26 mouse cellular contexts compared by ENCODE assay signal in the genomic region with DNA sequence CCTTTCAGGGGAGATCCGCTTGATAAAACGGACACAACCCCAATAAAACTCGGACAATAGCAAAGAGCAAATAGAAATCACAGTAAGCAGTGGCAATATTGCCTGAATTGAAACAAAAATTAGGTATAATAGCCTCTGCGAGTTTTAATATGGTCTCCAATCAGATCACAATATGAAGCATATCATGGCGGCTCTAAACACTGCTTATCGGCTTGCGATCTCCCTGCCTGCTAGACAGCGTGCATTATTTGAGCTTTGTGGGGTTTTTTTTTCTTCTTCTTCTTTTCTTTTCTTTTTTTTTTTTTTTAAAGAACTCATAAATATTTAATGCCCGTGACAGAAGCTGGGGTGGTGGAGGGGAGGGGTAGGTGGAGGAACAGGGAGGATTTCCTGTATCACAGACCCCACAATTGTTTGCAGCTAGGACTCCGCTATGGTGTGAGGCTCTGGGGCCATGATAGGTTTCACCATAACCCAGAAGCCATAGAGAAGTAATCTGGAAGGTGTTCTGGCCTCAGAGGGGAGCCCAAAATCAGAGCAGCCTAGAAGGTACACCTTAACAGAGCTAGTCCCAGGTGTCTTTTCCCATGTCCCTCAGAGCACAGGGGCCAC.
DNase-seq lines count a peak whose midpoint lies in the region; ATAC-seq and TF ChIP-seq lines count a peak whose summit lies in the region.
"Had no signal": no experiment of that assay in that cellular context is flagged by ENCODE, and none has a peak within 500 bp of the region (broad histone marks: within the 10 kb centered on the region; RNA-seq: fewer than 3 reads in every experiment).

No protein-coding gene starts in this region.

- H3K9me3 ChIP-seq in forebrain, embryonic 14.5 days (replicated peaks; ENCODE audit: control insufficient read depth, low read length) = no peaks in the 10 kb centered on the region
- no peaks in the 10 kb centered on the region for H3K9me3 ChIP-seq in forebrain, embryonic 16.5 days (ENCODE audit: control insufficient read depth, low read length)
- H3K9me3 ChIP-seq in hindbrain, embryonic 15.5 days = no peaks in the 10 kb centered on the region
- H3K9me3 ChIP-seq in midbrain, embryonic 13.5 days = no peaks in the 10 kb centered on the region
- H3K9me3 ChIP-seq in neural tube, embryonic 15.5 days (replicated peaks) = no peaks in the 10 kb centered on the region
- H3K9me3 ChIP-seq: heart, embryonic 13.5 days; kidney, embryonic 15.5 days; limb, embryonic 12.5 days had no signal

- no peak overlapping the region for H3K27ac ChIP-seq in forebrain, embryonic 14.5 days (ENCODE audit: low read depth, low read length)
- H3K27ac ChIP-seq in forebrain, embryonic 16.5 days (ENCODE audit: low read length) = no peak overlapping the region
- no peak overlapping the region for H3K27ac ChIP-seq in hindbrain, embryonic 15.5 days (replicated peaks)
- H3K27ac ChIP-seq in midbrain, embryonic 13.5 days = 0 out of 2 replicates have a peak overlapping the region, but pooled peaks have one; percentile 14
- H3K27ac ChIP-seq in neural tube, embryonic 15.5 days (replicated peaks) = no peak overlapping the region
- H3K27ac ChIP-seq in thymus, adult 2 months (ENCODE audit: control insufficient read depth, insufficient read depth, low read length) = no peak overlapping the region
- H3K27ac ChIP-seq: heart, embryonic 13.5 days; kidney, embryonic 15.5 days; limb, embryonic 12.5 days; macrophage; stomach, postnatal 0 days had no signal

- ATAC-seq in forebrain, embryonic 14.5 days = no peak
- no peak for ATAC-seq in forebrain, embryonic 16.5 days
- ATAC-seq in hindbrain, embryonic 15.5 days (ENCODE audit: low FRiP score, low read depth) = no peak; the same call in 1 of the 2 replicates
- 0 out of 2 replicates have a peak, but pooled peaks have one; percentile 49 for ATAC-seq in midbrain, embryonic 13.5 days
- ATAC-seq in neural tube, embryonic 15.5 days (ENCODE audit: low FRiP score) = no peak
- ATAC-seq: CD4-positive, CD25-positive, alpha-beta regulatory T cell, adult 4 months; liver, postnatal 0 days; lung, postnatal 0 days had no signal

- TF ChIP-seq POLR2A in thymus, adult 2 months (IDR thresholded peaks at IDR 0.05; ENCODE audit: control insufficient read depth, extremely low read depth, insufficient read depth, low read length, poor library complexity) = no peak

- H3K27me3 ChIP-seq in forebrain, embryonic 14.5 days (replicated peaks; ENCODE audit: control insufficient read depth, insufficient read depth, low read length) = peaks cover 40% of the 10 kb centered on the region
- peaks cover 34% of the 10 kb centered on the region for H3K27me3 ChIP-seq in forebrain, embryonic 16.5 days (replicated peaks; ENCODE audit: control insufficient read depth, insufficient read depth, low read length)
- 0 out of 2 replicates have a peak, but pooled peaks cover 4% of the 10 kb centered on the region for H3K27me3 ChIP-seq in hindbrain, embryonic 15.5 days
- H3K27me3 ChIP-seq in midbrain, embryonic 13.5 days = peaks cover 9% of the 10 kb centered on the region; the same call in 1 of the 2 replicates
- H3K27me3 ChIP-seq in neural tube, embryonic 15.5 days (replicated peaks) = peaks cover 47% of the 10 kb centered on the region
- no peaks in the 10 kb centered on the region for H3K27me3 ChIP-seq in thymus, adult 2 months (ENCODE audit: control insufficient read depth, insufficient read depth, low read length)
- H3K27me3 ChIP-seq: heart, embryonic 13.5 days; kidney, embryonic 15.5 days had no signal

- H3K4me1 ChIP-seq in forebrain, embryonic 14.5 days (ENCODE audit: control insufficient read depth, insufficient read depth, low read length) = no peaks in the 10 kb centered on the region
- H3K4me1 ChIP-seq in forebrain, embryonic 16.5 days (replicated peaks; ENCODE audit: control insufficient read depth, insufficient read depth, low read length) = peaks cover 8% of the 10 kb centered on the region
- H3K4me1 ChIP-seq in hindbrain, embryonic 15.5 days (replicated peaks) = peaks cover 9% of the 10 kb centered on the region
- peaks cover 26% of the 10 kb centered on the region for H3K4me1 ChIP-seq in midbrain, embryonic 13.5 days (replicated peaks)
- H3K4me1 ChIP-seq in neural tube, embryonic 15.5 days = peaks cover 7% of the 10 kb centered on the region
- H3K4me1 ChIP-seq in thymus, adult 2 months (replicated peaks; ENCODE audit: control insufficient read depth, insufficient read depth, low read length) = no peaks in the 10 kb centered on the region
- H3K4me1 ChIP-seq: heart, embryonic 13.5 days; kidney, embryonic 15.5 days; limb, embryonic 12.5 days had no signal

- peak; percentile 41 for DNase-seq in forebrain, embryonic 14.5 days (ENCODE audit: low spot score)
- DNase-seq in thymus, adult 2 months = no peak
- DNase-seq in right cerebral cortex, postnatal 14 days = no peak
- DNase-seq in adrenal gland, adult 18-20 months (ENCODE audit: low spot score in 2 of 2) = no peak
- DNase-seq: adrenal gland, postnatal 25 days; cerebellum, adult 9-10 months; heart, adult 11 months; heart, postnatal 14 days; kidney, adult 11 months; kidney, postnatal 36 days; layer of hippocampus, postnatal 36 days; liver, postnatal 0 days; right cerebral cortex, adult 18-20 months; thymus, postnatal 14 days had no signal

- no peak overlapping the region for H3K4me3 ChIP-seq in forebrain, embryonic 14.5 days (ENCODE audit: low read depth, low read length)
- no peak overlapping the region for H3K4me3 ChIP-seq in forebrain, embryonic 16.5 days (replicated peaks; ENCODE audit: low read length)
- H3K4me3 ChIP-seq in hindbrain, embryonic 15.5 days = peak overlapping the region; percentile 9; the same call in 1 of the 2 replicates
- H3K4me3 ChIP-seq in midbrain, embryonic 13.5 days (replicated peaks) = peak overlapping the region; percentile 12; the same call in 1 of the 2 replicates
- H3K4me3 ChIP-seq in neural tube, embryonic 15.5 days (replicated peaks) = 0 out of 2 replicates have a peak overlapping the region, but pooled peaks have one; percentile 1
- no peak overlapping the region for H3K4me3 ChIP-seq in thymus, adult 2 months (ENCODE audit: control insufficient read depth, insufficient read depth, low read length)
- H3K4me3 ChIP-seq: heart, embryonic 13.5 days; kidney, embryonic 15.5 days; limb, embryonic 12.5 days had no signal

- WGBS in forebrain, embryonic 14.5 days = 46% methylated on average over 10 of the region's 10 CpGs
- 42% methylated on average over 10 of the region's 10 CpGs for WGBS in forebrain, embryonic 16.5 days
- 21% methylated on average over 10 of the region's 10 CpGs for WGBS in hindbrain, embryonic 15.5 days
- 20% methylated on average over 10 of the region's 10 CpGs for WGBS in midbrain, embryonic 13.5 days
- 27% methylated on average over 10 of the region's 10 CpGs for WGBS in neural tube, embryonic 15.5 days
- WGBS in thymus, adult 2 months = 67% methylated on average over 10 of the region's 10 CpGs

- 0 out of 2 replicates have a peak overlapping the region, but pooled peaks have one; percentile 12 for H3K4me2 ChIP-seq in forebrain, embryonic 14.5 days (ENCODE audit: low read length)
- H3K4me2 ChIP-seq in forebrain, embryonic 16.5 days (ENCODE audit: low read length) = no peak overlapping the region
- peak overlapping the region; percentile 44 for H3K4me2 ChIP-seq in hindbrain, embryonic 15.5 days
- peak overlapping the region; percentile 42 for H3K4me2 ChIP-seq in midbrain, embryonic 13.5 days (replicated peaks)
- peak overlapping the region; percentile 30 for H3K4me2 ChIP-seq in neural tube, embryonic 15.5 days
- H3K4me2 ChIP-seq: heart, embryonic 13.5 days; kidney, embryonic 15.5 days; limb, embryonic 12.5 days; liver, embryonic 11.5 days had no signal

- H3K36me3 ChIP-seq in forebrain, embryonic 14.5 days (ENCODE audit: control insufficient read depth, insufficient read depth, low read length) = no peaks in the 10 kb centered on the region
- H3K36me3 ChIP-seq in forebrain, embryonic 16.5 days (ENCODE audit: control insufficient read depth, insufficient read depth) = no peaks in the 10 kb centered on the region
- no peaks in the 10 kb centered on the region for H3K36me3 ChIP-seq in hindbrain, embryonic 15.5 days
- H3K36me3 ChIP-seq in midbrain, embryonic 13.5 days = no peaks in the 10 kb centered on the region
- no peaks in the 10 kb centered on the region for H3K36me3 ChIP-seq in neural tube, embryonic 15.5 days
- no peaks in the 10 kb centered on the region for H3K36me3 ChIP-seq in thymus, adult 2 months (ENCODE audit: control insufficient read depth, insufficient read depth, low read length)
- H3K36me3 ChIP-seq: heart, embryonic 13.5 days; kidney, embryonic 15.5 days; limb, embryonic 12.5 days had no signal

- TF ChIP-seq CTCF in thymus, adult 2 months (IDR thresholded peaks at IDR 0.05; ENCODE audit: borderline replicate concordance, control insufficient read depth, extremely low read depth, insufficient read depth, low read length, poor library complexity) = no peak

- H3K9ac ChIP-seq in forebrain, embryonic 14.5 days (ENCODE audit: low read length) = no peak overlapping the region
- H3K9ac ChIP-seq in forebrain, embryonic 16.5 days (replicated peaks; ENCODE audit: low read depth, low read length) = no peak overlapping the region
- H3K9ac ChIP-seq in hindbrain, embryonic 15.5 days = no peak overlapping the region
- H3K9ac ChIP-seq in midbrain, embryonic 13.5 days (replicated peaks) = no peak overlapping the region
- no peak overlapping the region for H3K9ac ChIP-seq in neural tube, embryonic 15.5 days (replicated peaks)
- H3K9ac ChIP-seq: heart, embryonic 13.5 days; kidney, embryonic 15.5 days; limb, embryonic 12.5 days; liver, postnatal 0 days had no signal

Comparison
In these comparisons a context has a peak if more than half of its experiments do, and no peak if none do; other contexts are left out.
1. H3K4me3 ChIP-seq: peak in hindbrain, embryonic 15.5 days (single experiment), midbrain, embryonic 13.5 days (single experiment) and neural tube, embryonic 15.5 days (single experiment); none in forebrain, embryonic 14.5 days (single experiment), forebrain, embryonic 16.5 days (single experiment) and thymus, adult 2 months (single experiment).